Mouse (Mus musculus): Measurements from ENCODE around the gene Gramd1a.

GRCm38 (mm10) chr7:31135717-31136116 is 20.0 kb downstream of the Gramd1a start:
- TF ChIP-seq POLR2A (IDR thresholded peaks at IDR 0.05; ENCODE audit: low read depth, low read length) = no peak
- TF ChIP-seq CTCF (conservative IDR thresholded peaks at IDR 0.05; ENCODE audit: insufficient read depth, insufficient read length, low read depth, low read length) = no peak
